Mouse (Mus musculus): ENCODE results near the gene Maml3. TPM values are rescaled to one million over a fixed set of nuclear protein-coding genes. Genes with fewer than 3 reads are reported as not detected.

Maml3 gene
- polyA plus RNA-seq, 1 experiment, result 12.7 TPM

- TF ChIP-seq CTCF (IDR thresholded peaks at IDR 0.05; ENCODE audit: borderline replicate concordance, extremely low read depth, insufficient read depth, insufficient read length) (no peak), POLR2A (IDR thresholded peaks at IDR 0.05; ENCODE audit: borderline replicate concordance, extremely low read depth, insufficient read depth, insufficient read length, poor library complexity, severe bottlenecking) (no peak)
- no peak for DNase-seq (ENCODE audit: low read depth)
Observed at GRCm38 (mm10) chr3:51694576-51694975, 410.3 kb downstream of the Maml3 start.

DNA sequence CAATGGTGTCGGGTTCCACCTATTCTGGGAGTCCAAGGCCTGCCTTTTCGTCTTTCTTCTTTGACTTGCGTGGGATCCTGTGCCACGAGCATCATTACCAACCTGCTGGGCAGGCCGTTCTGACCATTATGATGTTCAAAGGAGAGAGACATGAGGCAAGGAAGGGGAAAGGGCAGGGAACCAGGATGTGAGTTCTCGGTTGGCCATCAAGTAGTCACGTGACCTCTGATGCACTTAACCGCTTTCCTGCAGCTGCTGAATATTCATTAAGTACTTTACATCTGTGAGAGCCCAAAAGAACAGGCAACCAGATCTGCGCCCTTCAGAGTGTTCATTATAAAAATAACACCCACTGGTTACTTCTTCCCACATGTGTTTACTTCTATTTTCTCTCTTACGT, 411.7 kb downstream of the Maml3 start:
- no peak for DNase-seq (ENCODE audit: low read depth)
- no peak for TF ChIP-seq CTCF (IDR thresholded peaks at IDR 0.05; ENCODE audit: borderline replicate concordance, extremely low read depth, insufficient read depth, insufficient read length)
- TF ChIP-seq POLR2A (IDR thresholded peaks at IDR 0.05; ENCODE audit: borderline replicate concordance, extremely low read depth, insufficient read depth, insufficient read length, poor library complexity, severe bottlenecking), result no peak

DNA sequence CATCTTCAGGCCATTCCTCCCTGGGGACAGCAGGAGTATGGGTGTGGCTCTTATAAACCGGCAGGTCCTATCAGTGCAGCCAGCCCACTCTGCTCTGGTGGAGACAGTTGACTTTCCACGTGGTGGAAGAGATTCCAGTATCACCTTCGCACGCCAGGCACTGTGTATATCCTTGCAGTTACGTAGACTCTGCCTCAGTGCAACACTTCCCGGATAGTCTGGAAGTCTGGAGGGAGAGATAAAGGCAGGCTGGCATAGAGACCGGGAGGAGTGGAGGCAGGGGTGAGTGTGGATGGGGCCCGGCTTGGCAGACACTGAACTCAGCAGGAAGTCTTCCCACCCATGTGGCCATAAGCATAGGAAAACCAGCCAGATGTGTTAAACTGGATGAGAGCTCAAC, 416.2 kb downstream of the Maml3 start:
- no peak for DNase-seq (ENCODE audit: low read depth)

DNA sequence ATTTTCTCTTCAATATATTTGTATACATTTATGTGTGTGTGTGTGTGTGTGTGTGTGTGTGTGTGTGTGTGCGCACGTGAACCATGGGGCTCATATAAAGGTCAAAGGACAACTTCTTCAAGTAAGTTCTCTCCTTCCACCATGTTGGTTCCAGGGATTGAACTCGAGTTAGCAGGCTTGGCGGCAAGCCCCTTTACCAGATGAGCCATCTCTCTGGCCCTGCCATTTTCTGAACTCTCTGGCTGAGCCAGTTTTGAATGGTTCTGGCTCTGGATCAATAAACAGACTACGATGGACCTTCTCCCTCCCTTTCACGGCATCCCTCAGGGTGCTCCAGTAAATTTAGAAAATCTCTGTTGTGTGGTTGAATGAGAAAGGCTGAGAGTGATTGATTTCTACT, 418.1 kb downstream of the Maml3 start:
- DNase-seq (ENCODE audit: low read depth), result no peak
- TF ChIP-seq POLR2A (IDR thresholded peaks at IDR 0.05; ENCODE audit: borderline replicate concordance, extremely low read depth, insufficient read depth, insufficient read length, poor library complexity, severe bottlenecking) (no peak), CTCF (IDR thresholded peaks at IDR 0.05; ENCODE audit: borderline replicate concordance, extremely low read depth, insufficient read depth, insufficient read length) (no peak)

More for the DNA sequence above, 416.2 kb downstream of the Maml3 start:
- TF ChIP-seq POLR2A (IDR thresholded peaks at IDR 0.05; ENCODE audit: borderline replicate concordance, extremely low read depth, insufficient read depth, insufficient read length, poor library complexity, severe bottlenecking), result no peak
- TF ChIP-seq CTCF (IDR thresholded peaks at IDR 0.05; ENCODE audit: borderline replicate concordance, extremely low read depth, insufficient read depth, insufficient read length), result no peak

GRCm38 (mm10) chr3:51686316-51686715, 418.6 kb downstream of the Maml3 start:
- TF ChIP-seq POLR2A (IDR thresholded peaks at IDR 0.05; ENCODE audit: borderline replicate concordance, extremely low read depth, insufficient read depth, insufficient read length, poor library complexity, severe bottlenecking) (no peak), CTCF (IDR thresholded peaks at IDR 0.05; ENCODE audit: borderline replicate concordance, extremely low read depth, insufficient read depth, insufficient read length) (no peak)

DNA sequence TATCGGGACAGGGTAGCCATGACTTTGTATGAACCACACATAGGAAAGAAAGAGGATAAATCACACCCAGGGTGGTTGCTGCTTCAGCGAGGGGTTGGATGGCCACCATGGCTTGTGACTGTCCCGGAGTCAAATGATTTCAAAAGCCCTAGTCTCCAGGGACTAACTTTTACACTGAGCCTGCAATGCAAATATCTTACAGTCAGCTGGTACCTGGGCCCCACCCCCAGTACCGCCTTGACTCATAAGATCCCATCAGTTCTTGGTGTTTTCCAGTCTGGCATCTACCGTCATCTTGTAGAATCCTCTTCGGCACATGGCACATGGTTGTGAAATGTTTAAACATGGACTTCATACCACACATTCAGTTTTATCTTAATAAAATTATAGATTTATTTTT, 419.3 kb downstream of the Maml3 start:
- DNase-seq (ENCODE audit: low read depth), result no peak
- TF ChIP-seq CTCF (IDR thresholded peaks at IDR 0.05; ENCODE audit: borderline replicate concordance, extremely low read depth, insufficient read depth, insufficient read length) (no peak), POLR2A (IDR thresholded peaks at IDR 0.05; ENCODE audit: borderline replicate concordance, extremely low read depth, insufficient read depth, insufficient read length, poor library complexity, severe bottlenecking) (no peak)

More at GRCm38 (mm10) chr3:51686316-51686715, 418.6 kb downstream of the Maml3 start:
- DNase-seq (ENCODE audit: low read depth), result no peak

- TF ChIP-seq CTCF (IDR thresholded peaks at IDR 0.05; ENCODE audit: borderline replicate concordance, extremely low read depth, insufficient read depth, insufficient read length) (no peak), POLR2A (IDR thresholded peaks at IDR 0.05; ENCODE audit: borderline replicate concordance, extremely low read depth, insufficient read depth, insufficient read length, poor library complexity, severe bottlenecking) (no peak)
Observed at GRCm38 (mm10) chr3:51674963-51675362, 429.9 kb downstream of the Maml3 start.

GRCm38 (mm10) chr3:51673408-51674086, 431.3 kb downstream of the Maml3 start:
- DNase-seq (ENCODE audit: low read depth), result peak; percentile 31
- TF ChIP-seq POLR2A (IDR thresholded peaks at IDR 0.05; ENCODE audit: borderline replicate concordance, extremely low read depth, insufficient read depth, insufficient read length, poor library complexity, severe bottlenecking), result no peak
- peak; percentile 51; the same call in 1 of the 2 replicates for TF ChIP-seq CTCF (IDR thresholded peaks at IDR 0.05; ENCODE audit: borderline replicate concordance, extremely low read depth, insufficient read depth, insufficient read length)

More at GRCm38 (mm10) chr3:51674963-51675362, 429.9 kb downstream of the Maml3 start:
- no peak for DNase-seq (ENCODE audit: low read depth)

- no peak for DNase-seq (ENCODE audit: low read depth)
- TF ChIP-seq CTCF (IDR thresholded peaks at IDR 0.05; ENCODE audit: borderline replicate concordance, extremely low read depth, insufficient read depth, insufficient read length), result no peak
- TF ChIP-seq POLR2A (IDR thresholded peaks at IDR 0.05; ENCODE audit: borderline replicate concordance, extremely low read depth, insufficient read depth, insufficient read length, poor library complexity, severe bottlenecking), result no peak
Observed at GRCm38 (mm10) chr3:51672631-51673030, 432.2 kb downstream of the Maml3 start.

DNA sequence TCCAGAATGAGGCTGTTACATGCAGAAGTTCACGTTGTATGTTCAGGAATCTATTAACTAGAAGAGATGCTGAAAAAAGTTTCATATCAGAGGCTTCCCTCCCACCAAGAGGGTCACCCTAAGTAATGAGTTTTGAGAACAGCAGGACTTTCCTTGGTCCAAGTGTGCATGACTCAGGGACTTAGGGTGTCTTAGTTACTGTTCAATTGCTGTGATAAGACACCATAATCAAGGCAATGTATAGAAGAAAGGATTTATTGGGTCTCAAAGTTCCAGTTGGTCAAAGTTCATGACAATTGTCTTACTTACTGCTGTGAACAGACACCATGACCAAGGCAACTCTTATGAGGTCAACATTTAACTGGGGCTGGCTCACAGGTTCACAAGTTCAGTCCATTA, 433.8 kb downstream of the Maml3 start:
- TF ChIP-seq CTCF (IDR thresholded peaks at IDR 0.05; ENCODE audit: borderline replicate concordance, extremely low read depth, insufficient read depth, insufficient read length), result no peak
- no peak for TF ChIP-seq POLR2A (IDR thresholded peaks at IDR 0.05; ENCODE audit: borderline replicate concordance, extremely low read depth, insufficient read depth, insufficient read length, poor library complexity, severe bottlenecking)
- no peak for DNase-seq (ENCODE audit: low read depth)

DNA sequence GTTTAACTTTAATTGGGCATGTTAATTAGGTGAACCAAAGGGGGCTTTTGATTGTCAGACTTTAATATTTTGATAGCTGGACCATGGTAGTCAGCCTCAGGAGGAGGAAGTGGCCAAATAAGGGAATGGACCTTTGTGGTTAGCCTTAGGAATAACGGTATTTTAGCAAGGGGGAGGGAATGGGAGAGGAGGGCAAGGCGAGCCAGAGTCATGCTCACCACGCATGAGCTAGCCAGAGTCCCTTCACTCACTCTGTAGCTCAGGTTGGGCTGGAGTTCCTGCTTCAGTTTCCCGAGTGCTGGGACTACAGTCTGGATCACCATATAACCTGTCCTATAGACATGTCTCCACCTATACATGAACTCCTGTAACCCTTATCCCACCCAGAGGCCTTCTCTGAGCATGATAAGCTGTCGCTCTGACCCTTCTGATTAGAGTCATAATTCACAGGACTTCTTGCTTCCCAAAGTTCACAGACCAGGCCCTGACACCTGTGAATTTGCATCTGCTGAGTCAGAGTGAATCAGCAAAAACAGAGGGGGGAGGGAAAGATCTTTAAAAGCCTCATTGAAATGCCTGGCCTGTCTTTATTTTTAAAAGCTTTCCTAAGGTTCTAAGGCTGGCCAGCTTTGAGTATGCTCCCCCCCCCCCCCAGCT, 434.3 kb downstream of the Maml3 start:
- DNase-seq (ENCODE audit: low read depth), result no peak
- TF ChIP-seq CTCF (IDR thresholded peaks at IDR 0.05; ENCODE audit: borderline replicate concordance, extremely low read depth, insufficient read depth, insufficient read length) (no peak), POLR2A (IDR thresholded peaks at IDR 0.05; ENCODE audit: borderline replicate concordance, extremely low read depth, insufficient read depth, insufficient read length, poor library complexity, severe bottlenecking) (no peak)

DNA sequence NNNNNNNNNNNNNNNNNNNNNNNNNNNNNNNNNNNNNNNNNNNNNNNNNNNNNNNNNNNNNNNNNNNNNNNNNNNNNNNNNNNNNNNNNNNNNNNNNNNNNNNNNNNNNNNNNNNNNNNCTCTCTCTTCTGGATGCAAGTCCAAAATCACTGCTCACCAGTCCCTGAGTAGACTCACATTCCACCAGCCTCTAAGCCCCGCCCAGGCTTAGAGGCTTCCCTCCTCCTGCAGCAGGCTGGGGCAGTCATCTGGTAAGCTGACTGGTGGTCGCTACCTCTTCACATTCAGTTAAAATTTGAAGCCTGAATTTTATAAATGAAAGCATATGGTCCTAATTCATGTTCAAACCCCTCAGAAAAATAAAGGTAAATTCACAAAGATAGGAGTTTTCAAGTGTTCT, 436.3 kb downstream of the Maml3 start:
- TF ChIP-seq POLR2A (IDR thresholded peaks at IDR 0.05; ENCODE audit: borderline replicate concordance, extremely low read depth, insufficient read depth, insufficient read length, poor library complexity, severe bottlenecking) (no peak), CTCF (IDR thresholded peaks at IDR 0.05; ENCODE audit: borderline replicate concordance, extremely low read depth, insufficient read depth, insufficient read length) (no peak)
- no peak for DNase-seq (ENCODE audit: low read depth)

Measured in brain, embryonic 14.5 days (tissue).